Mouse (Mus musculus) urinary bladder, adult 18-20 months (tissue): ENCODE results near the gene Adcy10.

Experiments
- DNase-seq, 2 experiments: peaks; one replicate each; pipeline ENCODE4 v3.0.0; 2022; ENCODE audit warnings: low spot score in 2 of 2, mixed read lengths in 2 of 2

Adcy10 gene

DNA sequence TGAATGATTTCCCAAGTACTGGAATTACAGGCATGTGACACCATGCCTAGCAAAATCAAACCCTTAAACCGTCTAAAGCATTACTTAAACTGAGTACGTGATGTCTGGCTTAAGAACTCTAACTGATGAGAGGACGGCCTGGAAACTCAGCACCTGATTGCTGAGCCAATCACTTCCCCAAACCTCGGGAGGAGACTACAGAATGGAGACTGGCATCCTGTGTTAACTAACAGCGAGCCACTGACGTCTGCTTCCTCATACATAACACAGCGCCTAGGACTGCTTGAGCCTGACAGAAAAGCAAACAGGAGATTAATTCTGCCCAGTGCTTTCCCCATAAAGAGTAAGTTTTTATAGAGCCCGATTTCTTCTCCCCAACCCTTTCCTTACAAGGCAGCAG lies 119.2 kb downstream of the Adcy10 start:
- DNase-seq: no peak

GRCm38 (mm10) chr1:165605108-165605507 lies 120.1 kb downstream of the Adcy10 start:
- no peak for DNase-seq

- no peak for DNase-seq
Observed at GRCm38 (mm10) chr1:165605774-165606173, 120.8 kb downstream of the Adcy10 start.

- no peak for DNase-seq
Observed at GRCm38 (mm10) chr1:165608904-165609303, 123.9 kb downstream of the Adcy10 start.

DNA sequence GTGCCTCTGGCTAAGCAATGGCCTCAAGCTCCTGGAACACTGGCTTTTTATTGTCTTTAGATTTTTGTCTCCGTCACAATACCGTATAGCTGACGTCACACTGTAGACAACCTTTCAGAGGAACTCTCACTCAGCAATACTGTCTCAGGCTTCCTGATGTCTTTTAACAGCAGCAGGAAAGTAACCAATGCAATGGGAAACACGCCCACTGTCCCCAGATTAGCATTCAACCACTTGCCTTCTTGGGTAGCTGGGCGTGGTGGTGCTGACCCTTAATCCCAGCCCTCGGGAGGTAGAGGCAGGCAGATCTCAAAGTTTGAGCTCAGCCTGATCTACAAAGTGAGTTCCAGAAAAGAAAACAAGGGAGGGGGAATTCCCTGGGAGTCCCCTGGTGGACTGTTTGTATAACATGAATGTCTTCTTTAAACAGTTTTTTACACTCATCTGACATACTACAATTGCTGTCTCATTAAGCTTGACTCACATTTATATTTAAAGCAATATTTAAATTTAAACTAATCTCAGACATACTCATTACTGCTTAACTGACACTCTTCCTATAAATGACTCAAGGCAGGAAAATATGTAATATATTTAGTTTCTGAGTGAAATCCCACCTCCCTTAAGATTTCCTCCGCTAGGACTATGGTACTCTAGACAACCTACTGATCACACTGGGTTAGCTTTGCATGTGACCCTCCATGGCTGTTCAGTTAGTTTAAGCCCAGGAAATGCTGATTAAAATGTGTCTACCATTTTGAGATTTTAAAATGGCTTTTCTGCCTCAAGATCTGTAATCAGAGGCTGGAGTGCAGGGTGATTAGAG lies 124.7 kb downstream of the Adcy10 start:
- DNase-seq: no peak

- no peak for DNase-seq
Observed at GRCm38 (mm10) chr1:165610321-165610999, 125.5 kb downstream of the Adcy10 start.

- no peak for DNase-seq
Observed at GRCm38 (mm10) chr1:165612714-165613113, 127.7 kb downstream of the Adcy10 start.

- no peak for DNase-seq
Observed at GRCm38 (mm10) chr1:165613926-165614325, 128.9 kb downstream of the Adcy10 start.

- DNase-seq: no peak
Observed at GRCm38 (mm10) chr1:165614793-165615192, 129.8 kb downstream of the Adcy10 start.

GRCm38 (mm10) chr1:165616652-165617051 lies 131.7 kb downstream of the Adcy10 start:
- no peak for DNase-seq

DNA sequence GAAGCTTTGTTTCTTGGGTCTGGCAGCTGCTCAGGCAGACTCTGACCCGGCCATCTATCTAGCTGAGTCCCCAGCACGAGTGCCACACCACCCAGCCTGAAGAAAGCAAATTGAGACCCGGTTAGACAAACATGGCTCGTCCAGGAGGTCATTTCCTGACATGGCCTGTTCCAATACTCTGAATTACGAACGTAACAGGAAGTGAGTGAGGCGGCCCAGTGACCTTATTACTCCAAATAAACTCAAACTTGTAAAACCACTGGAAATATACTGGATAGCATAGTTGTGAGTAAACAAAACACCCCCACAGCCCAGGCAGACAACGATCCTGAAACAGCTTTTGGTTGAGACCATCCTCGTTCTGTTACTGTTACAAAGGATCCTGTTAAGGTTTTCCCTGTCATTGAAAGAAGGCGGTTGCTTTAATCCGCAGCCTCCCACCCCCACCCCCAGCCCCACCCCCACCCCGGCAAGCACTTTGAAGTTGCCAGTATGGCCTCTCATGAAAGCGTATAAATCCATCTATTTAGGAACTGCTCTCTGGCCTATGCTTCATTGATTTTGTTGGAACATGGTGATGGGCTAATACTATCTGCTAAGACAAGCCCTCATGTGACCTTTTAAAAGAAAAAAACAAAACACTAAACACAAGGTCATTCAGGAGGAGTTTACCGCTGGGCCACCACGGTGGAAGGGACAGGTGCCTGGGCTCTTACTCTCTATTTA lies 132.3 kb downstream of the Adcy10 start:
- DNase-seq: no peak

DNA sequence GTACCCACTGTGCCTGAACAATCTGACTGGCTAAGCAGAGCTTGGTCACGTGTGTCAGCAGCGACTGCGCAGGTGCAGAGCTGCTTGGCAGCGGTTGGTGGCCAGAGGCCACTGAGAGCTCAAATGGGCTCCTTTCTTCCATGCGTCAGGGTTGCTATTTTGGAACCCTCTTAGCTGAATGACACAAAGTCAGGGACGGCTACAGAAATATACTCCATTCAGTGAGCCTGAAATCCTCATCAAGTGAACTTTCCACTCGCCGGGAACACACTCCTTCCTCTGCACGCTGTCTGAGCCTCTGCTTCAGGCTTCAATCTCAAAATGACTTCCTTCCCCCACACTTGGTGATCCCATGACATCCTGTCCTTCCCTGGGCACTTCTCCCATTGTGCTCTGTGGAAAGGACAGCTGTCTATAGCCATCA lies 133.2 kb downstream of the Adcy10 start:
- no peak for DNase-seq

DNA sequence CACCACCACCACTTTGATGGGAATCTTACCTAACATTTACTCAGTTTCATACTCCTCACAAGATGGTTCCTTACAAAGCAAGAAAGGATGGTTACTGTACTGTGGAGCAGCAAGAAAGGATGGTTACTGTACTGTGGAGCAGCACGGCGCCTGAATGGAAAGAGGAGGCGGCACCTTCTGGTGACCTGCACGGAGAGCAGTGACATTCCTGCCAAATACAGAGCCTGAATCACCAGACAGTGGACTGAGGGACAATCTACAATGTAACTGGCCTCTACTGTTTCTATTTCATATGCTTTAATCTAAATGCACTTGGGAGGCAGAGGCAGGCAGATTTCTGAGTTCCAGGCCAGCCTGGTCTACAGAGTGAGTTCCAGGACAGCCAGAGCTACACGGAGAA lies 140.1 kb downstream of the Adcy10 start:
- no peak for DNase-seq

DNA sequence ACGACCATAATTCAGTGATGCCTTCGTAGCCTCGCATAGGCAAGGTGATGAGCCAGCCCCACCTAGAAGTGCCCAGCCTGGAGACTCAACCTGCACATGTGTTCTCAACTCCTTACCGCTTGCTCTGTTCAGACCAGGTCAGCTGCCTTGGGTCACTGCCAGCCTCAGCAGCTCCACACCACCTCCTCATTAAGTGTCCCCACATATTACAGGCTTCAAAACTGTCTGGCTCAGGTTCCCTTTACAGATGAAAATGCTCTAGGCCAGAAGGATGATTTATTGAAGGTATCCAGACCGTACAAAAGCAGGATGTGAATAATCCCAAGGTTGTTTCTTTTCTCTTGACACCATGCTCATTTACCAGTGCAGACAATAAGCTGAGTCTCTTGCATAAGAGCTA lies 140.9 kb downstream of the Adcy10 start:
- DNase-seq: no peak
